Mouse (Mus musculus) lung, postnatal 0 days (tissue): ENCODE data around the gene Zfp524. TPM values are rescaled to one million over a fixed set of nuclear protein-coding genes. Genes with fewer than 3 reads are reported as not detected.

Source experiments
- ATAC-seq: fragments of 200-750 bp; cut with Nextera tagmentation; 2 replicates; pipeline ENCODE4 v1.8.0; 2017; ENCODE audit warnings: moderate library complexity
- DNase-seq: peaks from one replicate; pipeline ENCODE4 v3.0.0-alpha.2; 2016; ENCODE audit warnings: low spot score
- H3K27ac ChIP-seq: fragments of 300-500 bp; sonication (generic); 2 replicates; pipeline ENCODE4 v1.5.1; 2014; ENCODE audit warnings: antibody characterized with exemption, mild to moderate bottlenecking, low read length, mixed read lengths
- H3K27me3 ChIP-seq: fragments of 300-500 bp; sonication (generic); replicated peaks from 2 replicates; pipeline ENCODE4 v1.6.1; 2014; ENCODE audit warnings: low read length, mixed read lengths; ENCODE audit not compliant: insufficient read depth
- H3K36me3 ChIP-seq: fragments of 300-500 bp; sonication (generic); 2 replicates; pipeline ENCODE4 v1.6.1; 2014; ENCODE audit warnings: low read length, mixed read lengths; ENCODE audit not compliant: insufficient read depth
- H3K4me1 ChIP-seq: fragments of 300-500 bp; sonication (generic); 2 replicates; pipeline ENCODE4 v1.6.1; 2014; ENCODE audit warnings: antibody characterized with exemption, low read depth, low read length, mixed read lengths; ENCODE audit not compliant: insufficient read depth
- H3K4me2 ChIP-seq: fragments of 300-500 bp; sonication (generic); replicated peaks from 2 replicates; pipeline ENCODE4 v1.6.1; 2014; ENCODE audit warnings: low read depth, mild to moderate bottlenecking, low read length, moderate library complexity, mixed read lengths
- H3K4me3 ChIP-seq: fragments of 300-500 bp; sonication (generic); 2 replicates; pipeline ENCODE4 v1.5.1; 2014; ENCODE audit warnings: low read depth, low read length
- H3K9ac ChIP-seq: fragments of 300-500 bp; sonication (generic); replicated peaks from 2 replicates; pipeline ENCODE4 v1.6.1; 2014; ENCODE audit warnings: low read depth, mild to moderate bottlenecking
- H3K9me3 ChIP-seq: fragments of 300-500 bp; sonication (generic); 2 replicates; pipeline ENCODE4 v1.6.1; 2016; ENCODE audit warnings: low read length, mixed read lengths
- CTCF ChIP-seq: IDR thresholded peaks from 2 replicates; pipeline ENCODE4 v1.5.1; 2016; ENCODE audit warnings: antibody characterized with exemption, mild to moderate bottlenecking
- EP300 ChIP-seq: IDR thresholded peaks from 2 replicates; pipeline ENCODE4 v1.6.1; 2016; ENCODE audit warnings: antibody characterized with exemption, mild to moderate bottlenecking, control low read depth
- WGBS: fragments of 180-500 bp; shearing (Covaris S2); extraction: QIAGEN DNeasy Blood & Tissue Kit; methylation state at CpG from one replicate; pipeline ENCODE4 v1.1.7; 2014; 5-methylcytosine and 5-hydroxymethylcytosine counted together
- polyA plus RNA-seq: library from polyadenylated mRNA; unstranded; fragments of >200 nt; fragmentation: Nextera tagmentation; extraction: Ambion mirVana; gene quantifications from 2 replicates; pipeline ENCODE4 v1.2.1, GENCODE M21; 2015

Gene Zfp524
- polyA plus RNA-seq, 1 experiment from 2014 or later = 22.4 TPM

GRCm38 (mm10) chr7:5038940-5039339, 24.7 kb downstream of the Zfp524 start:
- peak overlapping the region; percentile 41 for H3K4me2 ChIP-seq
- no peaks in the 10 kb centered on the region for H3K9me3 ChIP-seq
- no peak overlapping the region for H3K27ac ChIP-seq
- no peak for ATAC-seq
- H3K36me3 ChIP-seq = 0 out of 2 replicates have a peak, but pooled peaks cover 2% of the 10 kb centered on the region
- 27% methylated on average over 5 of the region's 5 CpGs for WGBS
- no peak for TF ChIP-seq EP300
- TF ChIP-seq CTCF = no peak
- H3K9ac ChIP-seq = no peak overlapping the region
- H3K4me1 ChIP-seq = no peaks in the 10 kb centered on the region
- H3K4me3 ChIP-seq = peak overlapping the region; percentile 53; the same call in 1 of the 2 replicates
- no peaks in the 10 kb centered on the region for H3K27me3 ChIP-seq
- DNase-seq = no peak

- no peak overlapping the region for H3K27ac ChIP-seq
- H3K36me3 ChIP-seq = no peaks in the 10 kb centered on the region
- H3K4me1 ChIP-seq = no peaks in the 10 kb centered on the region
- 68% methylated on average over 2 of the region's 2 CpGs for WGBS
- no peak overlapping the region for H3K4me2 ChIP-seq
- ATAC-seq (no peak), DNase-seq (no peak)
- H3K27me3 ChIP-seq = no peaks in the 10 kb centered on the region
- H3K9ac ChIP-seq = no peak overlapping the region
- no peaks in the 10 kb centered on the region for H3K9me3 ChIP-seq
- H3K4me3 ChIP-seq = no peak overlapping the region
- no peak for TF ChIP-seq CTCF
- TF ChIP-seq EP300 = no peak
These were observed 30.8 kb downstream of the Zfp524 start for GRCm38 (mm10) chr7:5044981-5045380.

GRCm38 (mm10) chr7:5046112-5046511, 31.9 kb downstream of the Zfp524 start:
- ATAC-seq = no peak
- no peak for DNase-seq
- Histone ChIP-seq H3K9me3 (no peaks in the 10 kb centered on the region), H3K4me2 (no peak overlapping the region), H3K4me3 (no peak overlapping the region), H3K4me1 (peaks cover 5% of the 10 kb centered on the region; the same call in 1 of the 2 replicates), H3K9ac (no peak overlapping the region), H3K27ac (no peak overlapping the region), H3K36me3 (no peaks in the 10 kb centered on the region), H3K27me3 (no peaks in the 10 kb centered on the region)
- 65% methylated on average over 2 of the region's 2 CpGs for WGBS
- TF ChIP-seq EP300 = no peak
- TF ChIP-seq CTCF = peak; percentile 6; the same call in 1 of the 2 replicates

GRCm38 (mm10) chr7:5047313-5047712, 33.1 kb downstream of the Zfp524 start:
- H3K27ac ChIP-seq = no peak overlapping the region
- peak; percentile 66 for TF ChIP-seq CTCF
- no peak for TF ChIP-seq EP300
- ATAC-seq = 0 out of 2 replicates have a peak, but pooled peaks have one; percentile 27
- H3K4me3 ChIP-seq = no peak overlapping the region
- H3K9ac ChIP-seq = no peak overlapping the region
- DNase-seq = peak; percentile 86
- H3K4me2 ChIP-seq = no peak overlapping the region
- H3K9me3 ChIP-seq = no peaks in the 10 kb centered on the region
- 24% methylated on average over 2 of the region's 2 CpGs for WGBS
- H3K4me1 ChIP-seq = peaks cover 10% of the 10 kb centered on the region; the same call in 1 of the 2 replicates
- H3K36me3 ChIP-seq = no peaks in the 10 kb centered on the region
- no peaks in the 10 kb centered on the region for H3K27me3 ChIP-seq

GRCm38 (mm10) chr7:5051193-5052192, 37.3 kb downstream of the Zfp524 start, which contains the start of gene Zfp580:
Gene Zfp580, plus strand, starts transcription at chr7:5051538.
- peak within 1 kb of the TSS; percentile 77 for H3K27ac ChIP-seq
- peaks cover 35% of the 10 kb centered on the region for H3K27me3 ChIP-seq
- no peak for TF ChIP-seq CTCF
- TF ChIP-seq EP300 = no peak
- DNase-seq (peak; percentile 81), ATAC-seq (peak; percentile 88)
- peak within 1 kb of the TSS; percentile 80 for H3K4me3 ChIP-seq
- no peaks in the 10 kb centered on the region for H3K9me3 ChIP-seq
- no peaks in the 10 kb centered on the region for H3K36me3 ChIP-seq
- peak within 1 kb of the TSS; percentile 94 for H3K4me2 ChIP-seq
- WGBS = 3% methylated on average over 63 of the region's 65 CpGs
- peaks cover 20% of the 10 kb centered on the region for H3K4me1 ChIP-seq
- peak within 1 kb of the TSS; percentile 67 for H3K9ac ChIP-seq

GRCm38 (mm10) chr7:5052438-5052837, 38.2 kb downstream of the Zfp524 start:
- Histone ChIP-seq H3K27me3 (peaks cover 45% of the 10 kb centered on the region), H3K9me3 (no peaks in the 10 kb centered on the region), H3K4me1 (peaks cover 20% of the 10 kb centered on the region), H3K27ac (no peak overlapping the region), H3K4me3 (peak overlapping the region; percentile 80), H3K9ac (0 out of 2 replicates have a peak overlapping the region, but pooled peaks have one; percentile 67), H3K4me2 (peak overlapping the region; percentile 94), H3K36me3 (no peaks in the 10 kb centered on the region)
- DNase-seq (no peak), ATAC-seq (no peak)
- whole genome bisulfite sequencing = 1% methylated on average over 10 of the region's 12 CpGs
- no peak for TF ChIP-seq CTCF
- no peak for TF ChIP-seq EP300
